Mouse (Mus musculus) gastrocnemius, adult 8-10 months (tissue): ENCODE data around the gene Padi3. TPM values are rescaled to one million over a fixed set of nuclear protein-coding genes. Genes with fewer than 3 reads are reported as not detected.

Experiments
- DNase-seq, 2 experiments: peaks; one replicate each; pipeline ENCODE4 v3.0.0; 2022; ENCODE audit warnings: low spot score in 2 of 2
- total RNA-seq, 4 experiments: library from RNA; stranded (reverse); gene quantifications; 2 replicates each; pipeline ENCODE4 v1.2.4; 2022

Gene Padi3
- 1 to 10 TPM in 2 of 4 experiments, under 1 TPM in 2; 0.74 to 2.0 (median 1.5) TPM for total RNA-seq

DNA sequence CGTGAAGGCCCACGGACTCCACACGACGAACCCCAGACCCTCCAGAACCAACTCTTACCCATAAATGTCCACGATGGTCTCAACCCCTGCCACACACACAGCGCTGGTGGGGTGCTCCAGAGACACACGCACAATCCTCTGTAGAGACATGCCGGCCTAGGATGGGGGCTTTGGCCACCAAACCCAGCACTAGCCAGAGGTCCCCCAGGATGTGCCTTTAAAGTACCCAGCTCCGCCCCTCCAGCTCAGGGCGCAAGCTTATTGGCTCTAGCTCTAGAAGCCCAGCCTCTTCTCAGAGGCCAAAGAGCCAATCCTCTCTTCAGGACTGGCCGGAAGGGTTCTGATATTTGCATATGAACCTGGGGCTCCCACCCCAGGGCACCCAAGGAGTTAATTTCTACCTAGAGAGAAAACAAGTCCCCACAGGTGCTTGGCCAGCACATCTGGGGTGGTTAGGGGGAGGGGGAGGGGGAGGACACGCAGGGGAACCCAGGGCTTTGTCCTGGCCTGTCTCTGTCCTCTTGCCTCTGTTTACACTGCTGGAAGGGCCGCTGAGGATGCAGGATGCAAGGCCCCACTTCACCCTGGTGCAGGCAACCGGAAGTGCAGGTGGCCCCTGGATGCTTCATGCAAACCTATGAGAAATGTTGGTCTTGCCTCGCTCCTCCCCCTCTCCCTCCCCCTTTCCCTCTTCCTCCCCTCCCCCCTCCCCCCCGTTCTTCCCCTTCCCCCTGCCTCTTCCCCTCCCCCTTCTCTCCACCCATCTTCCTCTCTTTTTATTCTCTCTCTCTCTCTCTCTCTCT lies at the start of gene Padi3:
TSS of gene Padi3 (minus strand) at position 191 of the 803 bp plus-strand sequence.
- no peak for DNase-seq

DNA sequence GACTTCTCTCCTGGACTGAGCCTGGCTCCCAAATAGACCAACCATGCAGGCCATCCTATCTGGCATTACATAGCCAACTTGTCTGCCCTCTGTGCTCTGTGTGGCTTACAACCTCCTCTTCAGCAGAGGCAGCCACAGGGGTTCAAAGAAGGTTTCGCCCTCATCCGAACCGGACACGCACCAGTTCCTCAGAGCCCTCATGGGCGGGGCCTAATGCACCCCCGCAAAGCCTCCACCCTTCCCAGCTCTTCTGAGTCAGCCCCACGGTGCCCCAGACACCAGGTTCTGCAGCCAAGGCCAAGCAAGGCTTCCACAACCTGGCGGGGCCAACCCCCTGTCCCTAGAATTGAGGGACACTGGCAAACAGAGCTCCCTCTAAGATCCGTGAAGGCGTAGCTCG lies 48.8 kb upstream of the Padi3 start:
- DNase-seq, result no peak

DNA sequence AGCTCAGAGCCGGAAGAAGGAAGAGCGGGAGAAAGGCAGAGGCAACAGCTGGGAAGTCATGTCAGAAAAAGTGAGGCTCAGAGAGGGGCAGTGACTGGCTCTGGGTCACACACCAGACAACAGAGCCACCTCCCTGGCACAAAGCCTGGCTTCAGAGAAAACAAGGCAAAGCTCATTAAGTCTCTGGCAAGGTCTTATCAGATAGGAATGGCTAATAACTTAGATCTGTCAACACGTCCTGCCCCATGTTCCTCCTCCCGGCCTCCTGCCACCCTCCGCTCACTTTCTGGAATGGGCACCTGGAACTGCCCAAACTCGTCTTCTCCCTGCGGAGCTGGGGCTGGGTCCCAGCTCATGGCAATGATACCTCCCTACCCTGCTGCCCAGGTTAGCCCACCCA lies 47.4 kb upstream of the Padi3 start:
- no peak for DNase-seq

DNA sequence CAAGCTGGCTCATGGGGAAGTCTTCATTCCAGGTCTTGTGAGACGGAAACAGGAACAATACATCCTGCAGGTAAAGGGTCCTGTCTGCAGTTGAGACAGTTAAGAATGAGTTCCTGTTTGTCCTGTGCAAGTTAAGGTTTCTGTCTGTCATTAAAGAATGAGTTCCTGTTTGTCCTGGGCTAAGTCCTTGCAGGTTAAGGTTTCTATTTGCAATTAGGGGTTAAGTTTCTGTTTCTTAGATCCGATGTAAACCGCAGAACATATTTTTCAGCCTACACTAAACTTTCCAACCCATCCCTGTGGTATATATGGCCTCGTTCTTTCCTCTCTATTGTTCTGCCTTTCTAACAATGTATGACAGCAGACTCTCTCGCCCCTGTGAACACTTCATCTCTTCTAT lies 46.6 kb upstream of the Padi3 start:
- DNase-seq, result no peak

DNA sequence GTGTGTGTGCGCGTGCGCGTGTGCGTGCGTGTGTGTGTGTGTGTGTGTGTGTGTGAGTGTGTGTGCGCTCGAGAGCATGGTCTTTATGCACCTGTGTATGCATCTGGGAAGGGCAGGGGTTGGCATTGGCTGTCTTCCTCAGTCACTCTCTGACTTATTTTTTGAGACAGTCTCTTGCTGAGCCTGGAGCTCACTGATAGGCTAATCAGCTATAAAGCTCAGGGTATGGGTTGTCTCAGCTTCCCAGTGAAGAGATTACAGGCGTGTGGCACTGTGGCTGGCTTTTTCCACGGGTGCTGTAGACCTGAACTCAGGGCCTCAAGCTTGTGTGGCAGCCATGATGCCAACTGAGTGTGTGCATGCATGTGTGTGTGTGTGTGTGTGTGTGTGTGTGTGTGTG lies 44.7 kb upstream of the Padi3 start:
- DNase-seq, result no peak

DNA sequence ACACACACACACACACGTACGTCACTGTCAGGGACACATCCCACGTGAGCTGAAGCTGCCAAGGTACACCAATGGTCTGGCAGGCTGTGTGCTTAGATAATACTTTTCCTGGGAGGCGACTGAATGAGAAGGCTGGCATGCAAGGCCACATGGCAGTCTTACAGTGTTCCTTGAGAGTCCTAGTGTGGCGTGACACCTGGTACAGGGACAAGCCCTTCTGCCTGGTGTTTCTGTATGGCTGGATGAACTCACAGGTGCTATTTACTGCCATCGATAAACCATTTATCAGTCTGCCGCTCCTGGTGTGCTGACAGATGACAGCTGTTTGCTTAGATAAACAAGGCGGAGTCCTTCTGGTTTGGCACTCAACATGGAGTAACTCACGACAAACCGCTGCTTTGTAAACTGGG lies 44.0 kb upstream of the Padi3 start:
- DNase-seq, result no peak

DNA sequence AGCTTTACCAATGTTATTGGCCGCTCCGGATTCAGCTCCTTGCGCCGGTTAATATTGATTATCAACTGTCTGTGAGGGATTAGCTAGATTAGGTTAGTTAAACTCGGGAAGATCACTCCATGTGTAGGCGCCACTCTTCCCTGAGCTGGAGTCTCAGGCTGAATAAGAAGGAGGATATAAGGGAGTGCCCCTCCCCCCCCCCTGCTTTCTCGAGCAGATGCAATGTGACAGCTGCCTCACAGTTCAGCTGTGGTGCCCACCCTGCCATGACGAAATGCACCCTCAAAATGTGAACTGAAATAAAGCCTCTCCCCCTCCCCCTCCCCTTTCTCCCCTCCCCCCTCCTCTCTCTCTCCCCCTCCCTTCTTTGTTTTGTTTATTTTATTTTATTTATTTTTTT lies 43.2 kb upstream of the Padi3 start:
- no peak for DNase-seq

DNA sequence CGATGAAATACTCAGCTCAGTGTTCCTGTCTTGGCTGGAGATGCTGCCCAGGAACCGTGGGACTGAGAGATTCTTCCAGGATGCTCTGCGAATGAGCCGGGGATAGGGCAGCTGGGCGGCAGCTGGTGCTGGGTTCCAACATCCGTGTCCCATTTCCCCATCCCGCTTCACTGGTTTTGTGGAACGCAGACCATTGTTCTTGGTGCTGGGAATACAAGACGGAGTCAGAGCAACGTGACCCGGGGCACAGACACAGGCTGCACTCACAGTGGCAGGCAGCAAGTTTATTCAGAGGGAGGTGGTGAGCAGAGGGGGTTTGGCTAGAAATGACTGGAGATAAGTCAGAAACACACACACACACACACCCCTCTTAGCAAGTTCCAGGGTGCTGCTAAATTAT lies 38.9 kb upstream of the Padi3 start:
- no peak for DNase-seq

DNA sequence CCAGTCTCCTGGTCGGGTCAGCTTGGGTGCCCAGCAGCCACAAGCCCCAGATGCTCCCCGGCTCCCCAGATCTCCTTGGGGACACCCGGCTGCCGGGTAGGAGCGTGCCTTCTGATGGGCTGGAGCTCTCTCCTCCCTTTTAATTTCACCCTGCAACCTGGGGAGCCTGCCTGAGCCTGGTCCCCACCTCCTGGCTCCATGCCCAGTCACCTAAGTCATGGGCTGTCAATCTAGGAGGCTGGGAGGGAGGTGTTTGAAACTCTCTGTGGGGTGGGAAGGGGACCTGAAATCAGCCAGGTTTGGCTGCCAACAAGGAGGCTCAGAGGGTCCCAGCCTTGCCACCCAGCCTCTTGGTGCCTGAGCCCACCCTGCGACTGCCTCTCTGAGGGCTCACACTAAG lies 35.2 kb upstream of the Padi3 start, which contains the start of gene Padi1:
TSS of gene Padi1 (minus strand) at position 113 of the 400 bp plus-strand sequence.
- no peak for DNase-seq

DNA sequence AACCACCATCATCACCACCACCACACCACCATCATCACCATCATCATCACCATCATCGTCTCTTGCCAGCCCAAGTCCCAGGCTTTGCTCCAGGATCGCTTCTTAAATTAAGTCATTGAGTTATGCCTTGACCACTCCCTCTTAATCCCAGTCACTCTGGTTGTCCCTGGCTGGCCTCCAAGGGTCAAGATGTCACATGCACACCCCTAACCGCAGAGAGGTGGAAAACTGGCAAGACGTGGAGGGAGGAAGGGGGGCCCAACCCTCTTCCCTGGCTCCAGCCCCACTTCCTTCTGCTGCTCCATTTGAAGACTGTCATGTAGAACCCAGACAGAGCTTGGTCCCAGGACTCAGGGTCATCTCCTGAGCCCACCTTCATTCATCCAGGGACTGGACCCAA lies 34.5 kb upstream of the Padi3 start:
- DNase-seq, result no peak

DNA sequence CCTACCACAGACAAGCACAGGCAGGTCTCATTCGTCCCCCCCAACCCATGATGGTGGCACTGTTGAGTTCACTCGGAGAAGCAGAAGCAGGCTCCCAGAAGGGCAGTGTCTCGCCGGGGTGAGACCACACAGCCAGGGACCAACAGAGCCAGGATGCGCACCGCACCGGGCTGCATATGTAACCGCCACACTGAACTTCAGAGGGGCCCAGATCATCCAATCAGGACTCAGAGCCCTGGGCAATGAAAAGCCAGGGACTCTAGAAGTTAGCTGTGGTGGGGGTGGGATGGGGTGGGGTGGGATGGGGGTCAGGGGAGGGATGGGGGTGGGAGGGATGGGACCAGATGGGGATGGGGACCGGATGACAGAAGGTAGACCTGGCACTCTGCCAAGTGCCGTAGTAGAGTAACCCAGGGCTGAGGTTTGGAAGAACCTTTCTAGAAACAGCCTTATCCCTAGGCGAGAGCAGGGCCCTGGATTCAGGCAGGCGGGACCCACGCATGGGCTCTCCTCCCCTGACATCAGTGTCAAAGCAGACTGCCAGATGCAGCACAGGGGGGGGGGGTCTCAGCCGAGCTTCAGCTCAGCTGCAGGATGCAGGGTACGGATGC lies 33.3 kb upstream of the Padi3 start:
- DNase-seq, result no peak

DNA sequence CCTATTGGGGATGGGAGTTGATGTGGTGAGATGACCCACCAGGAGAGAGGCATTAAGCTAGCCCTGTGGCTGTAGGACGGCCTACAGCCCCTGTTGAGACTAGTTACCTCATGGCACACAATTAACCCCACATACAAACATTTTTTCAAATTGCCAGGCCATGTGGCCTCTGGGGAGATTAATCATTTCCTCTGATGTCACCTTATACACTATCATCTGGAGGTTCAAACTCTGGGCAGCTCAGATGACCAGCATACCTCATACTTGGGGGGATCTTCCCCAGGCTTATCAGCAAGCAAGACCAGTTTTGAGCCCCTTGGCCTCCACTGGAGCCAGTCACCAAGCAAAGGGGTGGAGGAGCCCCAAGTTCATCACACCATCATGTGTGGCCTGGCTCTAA lies 32.5 kb upstream of the Padi3 start:
- DNase-seq, result no peak

DNA sequence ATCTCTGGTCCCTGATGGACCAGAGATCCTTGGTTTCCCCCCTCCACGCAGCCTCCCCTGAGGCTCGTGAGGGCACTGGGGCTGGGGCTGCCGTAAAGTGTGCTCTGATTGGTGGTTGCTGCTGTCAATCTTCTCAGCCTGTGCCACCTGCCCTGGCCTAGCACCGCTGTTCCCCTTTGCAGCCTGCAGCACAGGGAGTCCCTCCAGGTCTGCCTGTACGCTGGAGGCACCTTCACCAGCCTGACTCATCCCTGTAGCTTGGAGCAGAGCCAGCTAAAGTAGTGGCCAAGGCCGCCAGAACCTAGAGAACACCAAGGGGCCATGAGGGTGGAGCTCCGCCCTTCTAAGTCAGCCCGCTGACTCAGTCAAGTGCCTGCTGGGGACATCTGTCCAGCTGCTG lies 27.4 kb upstream of the Padi3 start:
- no peak for DNase-seq

DNA sequence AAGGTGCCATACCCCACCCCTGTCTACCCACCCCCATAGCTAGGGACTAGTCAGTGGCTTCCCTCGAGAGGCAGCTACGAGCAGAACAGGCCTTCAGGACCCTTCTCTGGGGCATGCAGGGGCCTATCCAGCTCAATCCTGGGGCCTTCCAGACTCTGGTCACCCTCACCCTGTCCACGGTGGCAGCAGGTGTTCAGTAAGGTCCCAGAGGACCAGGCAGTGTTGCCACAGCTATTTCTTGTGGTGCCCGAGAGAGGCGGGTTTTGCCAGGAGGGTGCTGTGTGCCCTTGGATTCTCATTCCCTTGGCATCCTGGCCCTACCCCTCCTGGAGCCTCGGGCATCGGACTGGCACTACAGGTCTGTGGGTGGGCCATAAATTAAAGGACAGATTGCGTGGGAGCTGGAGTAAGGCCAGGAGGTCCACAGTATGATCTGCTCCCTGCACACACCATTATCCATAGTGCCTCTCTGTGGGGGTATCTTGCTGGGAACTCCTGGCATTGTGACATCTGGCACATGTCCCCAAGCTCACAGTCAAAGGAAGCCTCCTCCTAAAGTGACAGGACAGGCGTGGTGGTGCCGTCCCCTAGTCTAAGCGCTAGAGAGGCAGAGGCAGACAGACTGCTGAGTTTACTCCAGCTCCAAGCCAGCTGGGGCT lies 25.9 kb upstream of the Padi3 start:
- DNase-seq, result no peak

DNA sequence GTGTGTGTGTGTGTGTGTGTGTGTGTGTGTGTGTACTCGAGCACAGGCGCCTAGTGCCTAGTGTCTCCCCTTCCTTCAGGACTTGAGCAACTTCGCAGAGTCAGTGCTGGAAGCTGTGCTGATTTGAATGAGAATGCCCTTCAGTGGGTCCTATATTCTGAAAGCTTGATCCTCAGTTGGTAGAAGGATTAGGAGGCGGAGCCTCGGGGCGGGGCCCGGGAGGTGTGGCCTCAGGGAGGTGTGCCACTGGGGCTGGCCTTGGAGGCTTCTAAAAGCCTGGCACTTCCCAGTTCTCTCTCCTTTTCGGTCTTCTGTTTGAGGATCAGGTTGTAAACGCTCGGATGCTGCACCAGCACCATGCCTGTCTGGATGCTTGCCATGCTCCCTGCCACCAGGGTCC lies 25.2 kb upstream of the Padi3 start:
- DNase-seq, result no peak

DNA sequence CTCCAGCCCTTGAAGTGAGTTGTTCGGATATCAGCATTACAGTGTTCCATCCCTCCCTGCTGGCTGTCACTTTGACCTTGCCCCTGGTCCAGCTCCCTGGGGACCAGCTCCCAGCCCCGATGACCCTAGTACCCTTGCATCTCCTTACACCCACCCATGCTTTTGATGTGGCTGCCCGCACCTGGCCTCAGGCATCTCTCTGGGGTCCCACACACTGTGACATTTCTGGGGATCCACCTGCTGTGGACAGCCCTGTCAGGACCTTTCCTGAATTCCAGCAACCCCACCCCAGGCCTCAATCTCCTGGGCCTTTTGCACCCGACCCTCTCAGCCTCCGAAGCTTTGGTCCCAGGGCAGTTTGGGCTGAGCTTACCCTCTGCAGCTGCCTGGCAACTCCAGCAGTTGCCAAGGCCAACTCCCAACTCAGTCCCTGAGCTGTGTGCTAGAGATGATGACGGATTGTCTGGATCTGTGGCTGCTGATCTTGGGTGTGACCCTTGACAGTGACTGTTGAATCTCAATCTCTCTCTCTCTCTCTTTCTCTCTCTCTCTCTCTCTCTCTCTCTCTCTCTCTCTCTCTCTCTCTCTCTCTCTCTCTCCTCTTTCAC lies 24.0 kb upstream of the Padi3 start:
- DNase-seq, result no peak

DNA sequence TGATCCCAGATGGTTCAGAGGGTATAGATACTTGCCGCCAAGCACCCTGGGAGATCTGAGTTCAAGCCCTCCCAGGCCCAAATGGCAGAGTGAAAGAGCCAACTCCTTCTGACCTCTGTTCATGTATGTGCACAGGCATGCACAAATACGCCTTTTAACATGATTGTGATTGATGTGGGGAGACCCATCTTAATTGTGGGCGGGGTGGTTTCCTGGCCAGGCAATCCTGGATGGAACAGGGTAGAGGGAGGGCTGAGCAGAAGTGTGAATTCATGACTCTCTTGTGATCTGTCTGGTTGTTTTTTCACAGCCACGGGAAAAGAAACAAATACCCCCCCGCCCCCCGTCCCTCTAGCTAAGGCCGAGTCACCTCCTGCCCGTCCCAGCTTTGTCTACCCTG lies 22.4 kb upstream of the Padi3 start:
- DNase-seq, result no peak

DNA sequence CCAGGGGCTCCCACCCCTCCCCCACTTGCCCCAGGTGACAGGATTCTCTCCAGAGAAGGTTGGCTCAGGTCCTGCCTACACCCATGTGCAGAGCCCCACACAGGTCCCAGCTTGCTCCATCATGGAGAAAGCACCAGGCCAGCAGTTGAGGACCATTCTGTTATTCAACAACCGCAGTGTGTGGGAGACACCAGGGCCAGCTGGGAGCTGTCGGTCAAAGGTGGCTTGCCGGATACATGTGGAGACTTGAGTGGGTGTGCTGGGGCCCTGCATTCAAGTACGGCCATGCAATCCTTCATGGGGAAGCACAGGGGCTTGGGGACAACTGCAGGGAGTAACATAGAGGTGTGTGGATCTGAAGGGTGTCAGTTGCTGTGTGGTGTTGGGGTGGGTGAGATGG lies 21.4 kb upstream of the Padi3 start:
- DNase-seq, result no peak

DNA sequence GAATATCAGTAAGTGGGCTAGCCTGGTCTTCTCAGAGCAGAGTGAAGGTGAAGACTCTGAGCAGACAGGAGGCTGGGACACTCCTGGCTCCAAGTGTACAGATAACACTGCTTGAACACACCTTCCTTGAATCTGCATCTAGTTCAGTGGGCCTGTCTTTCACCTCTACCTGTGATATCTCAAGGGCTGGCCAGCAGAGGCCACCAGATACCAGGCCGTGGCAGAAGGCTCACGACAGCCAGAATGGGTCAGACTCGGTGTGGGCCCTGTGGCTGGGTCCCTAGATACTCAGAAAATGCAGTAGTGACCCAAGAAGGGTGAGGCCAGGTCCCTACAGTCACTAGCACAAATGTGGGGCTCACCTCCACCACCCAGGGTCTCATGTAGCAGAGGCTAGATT lies 16.8 kb upstream of the Padi3 start:
- DNase-seq, result no peak

DNA sequence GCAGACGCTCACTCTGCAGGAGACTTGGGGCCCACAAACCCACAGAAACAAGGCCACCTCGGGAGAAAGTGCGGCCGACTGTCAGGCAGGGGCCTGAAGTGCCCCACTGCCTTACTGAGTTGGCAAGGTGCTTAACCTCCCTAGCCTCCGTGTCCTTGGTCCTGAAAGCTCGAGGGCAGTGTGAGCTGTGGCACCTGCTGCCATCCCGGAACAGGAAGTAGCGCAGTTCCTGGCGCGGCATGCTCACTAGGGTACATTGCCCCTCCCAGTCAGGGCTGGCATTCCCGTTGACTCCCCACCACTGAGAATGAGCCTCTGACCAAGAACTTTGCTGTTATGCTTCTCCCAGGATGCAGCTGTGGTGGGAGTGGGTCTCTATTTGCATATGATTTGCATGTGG lies 15.5 kb upstream of the Padi3 start:
- no peak for DNase-seq

DNA sequence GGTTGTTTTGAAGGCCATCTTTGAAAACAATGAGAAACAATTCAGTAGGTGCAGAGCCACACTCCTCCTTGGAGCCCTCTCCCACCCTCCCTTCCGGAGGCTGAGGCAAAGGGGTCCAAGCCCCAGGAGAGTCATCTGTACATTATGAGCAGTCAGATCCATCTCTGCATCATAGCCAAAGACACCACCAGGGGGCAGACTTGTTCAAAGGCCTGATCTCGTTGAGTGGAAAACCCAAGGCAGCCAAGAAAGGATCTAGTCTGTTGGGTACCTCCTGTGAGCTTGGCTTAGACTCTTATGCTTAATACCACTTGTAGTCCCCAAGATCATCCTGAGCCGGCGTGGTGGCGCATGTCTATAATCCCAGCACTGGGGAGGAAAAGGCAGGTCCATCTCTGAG lies 11.5 kb upstream of the Padi3 start:
- peak in 1 of 2 experiments; percentile 28 for DNase-seq

DNA sequence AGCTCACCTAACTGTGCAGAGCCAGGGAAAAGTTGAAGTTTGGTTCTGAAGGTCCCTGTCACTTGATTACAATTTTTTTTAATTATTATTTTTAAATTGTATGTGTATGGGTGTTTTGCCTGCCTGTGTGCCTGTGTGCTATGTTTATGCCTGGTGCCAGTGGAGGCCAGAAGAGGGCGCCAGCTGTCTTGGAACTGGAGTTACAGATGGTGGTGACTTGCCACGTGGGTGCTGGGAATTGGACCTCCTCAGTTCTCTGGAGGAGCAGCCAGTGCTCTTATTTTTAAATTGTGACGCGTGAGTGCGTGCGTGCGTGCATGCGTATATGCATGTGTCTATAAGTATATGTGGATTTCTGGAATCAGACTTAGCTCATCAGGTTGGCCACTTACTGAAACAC lies 7.0 kb upstream of the Padi3 start:
- DNase-seq, result no peak
